Mouse (Mus musculus): Measurements from ENCODE around the gene Slc34a2. TPM values are rescaled to one million over a fixed set of nuclear protein-coding genes. Genes with fewer than 3 reads are reported as not detected.

Gene Slc34a2
- polyA plus RNA-seq, 1 experiment from 2014 or later = 0.35 TPM

DNA sequence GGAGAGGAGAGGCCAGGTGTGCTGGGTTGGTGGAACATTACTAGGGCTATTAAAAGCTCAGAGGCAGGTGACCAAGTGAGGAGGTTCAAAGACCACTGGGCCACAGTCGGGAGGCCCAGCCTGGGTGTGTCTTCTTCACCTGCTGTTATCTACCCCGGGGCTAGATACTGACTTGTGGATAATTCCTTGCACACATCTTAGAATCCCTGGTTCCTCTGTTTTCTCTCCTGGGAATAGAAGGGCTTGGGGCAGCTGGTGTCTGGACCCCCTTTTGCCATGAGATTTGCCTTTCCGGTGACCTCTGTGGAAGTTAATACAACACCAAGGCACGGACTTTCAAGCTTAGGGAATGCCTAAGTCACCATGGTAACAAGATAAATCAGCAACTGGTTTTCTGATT lies 72.3 kb downstream of the Slc34a2 start:
- Histone ChIP-seq H3K27me3 (ENCODE audit: insufficient read depth, low read length) (no peaks in the 10 kb centered on the region), H3K36me3 (replicated peaks; ENCODE audit: insufficient read depth, low read length) (no peaks in the 10 kb centered on the region), H3K4me2 (ENCODE audit: low read depth, low read length) (no peak overlapping the region), H3K4me3 (ENCODE audit: low read depth, low read length) (no peak overlapping the region), H3K4me1 (ENCODE audit: insufficient read depth) (peaks cover 6% of the 10 kb centered on the region; the same call in 1 of the 2 replicates), H3K27ac (ENCODE audit: low read depth) (no peak overlapping the region), H3K9me3 (ENCODE audit: low read length) (peaks cover 7% of the 10 kb centered on the region; the same call in 1 of the 2 replicates), H3K9ac (replicated peaks) (no peak overlapping the region)
- DNase-seq (no peak), ATAC-seq (no peak)
- WGBS (ENCODE audit: insufficient replicate concordance) = 64% methylated on average over 4 of the region's 4 CpGs
- TF ChIP-seq EP300 (IDR thresholded peaks at IDR 0.05; ENCODE audit: low read depth) (no peak), CTCF (IDR thresholded peaks at IDR 0.05; ENCODE audit: low read depth) (no peak)

DNA sequence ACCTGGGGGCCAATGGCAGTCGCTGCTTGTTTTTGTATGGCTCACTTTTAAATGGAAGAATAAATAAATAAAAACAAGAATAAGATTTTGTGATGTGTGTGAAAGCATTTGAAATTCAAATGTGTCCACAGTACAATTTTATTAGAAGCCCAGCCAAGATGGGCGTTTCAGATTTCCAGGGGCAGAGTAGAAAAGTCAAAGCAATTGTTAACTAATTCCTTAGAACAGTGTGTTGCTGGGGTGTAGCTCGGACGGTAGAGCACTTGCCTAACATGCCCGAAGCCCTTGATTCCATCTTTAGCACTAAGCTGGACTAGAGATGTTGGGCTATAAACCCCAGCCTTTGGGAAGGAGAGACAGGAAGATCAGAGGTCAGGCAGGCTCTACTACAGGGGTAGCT lies 73.2 kb downstream of the Slc34a2 start:
- peaks cover 6% of the 10 kb centered on the region; the same call in 1 of the 2 replicates for H3K4me1 ChIP-seq (ENCODE audit: insufficient read depth)
- no peaks in the 10 kb centered on the region for H3K36me3 ChIP-seq (replicated peaks; ENCODE audit: insufficient read depth, low read length)
- no peaks in the 10 kb centered on the region for H3K27me3 ChIP-seq (ENCODE audit: insufficient read depth, low read length)
- H3K4me3 ChIP-seq (ENCODE audit: low read depth, low read length) = no peak overlapping the region
- H3K27ac ChIP-seq (ENCODE audit: low read depth) = no peak overlapping the region
- TF ChIP-seq EP300 (IDR thresholded peaks at IDR 0.05; ENCODE audit: low read depth) (no peak), CTCF (IDR thresholded peaks at IDR 0.05; ENCODE audit: low read depth) (no peak)
- peaks cover 7% of the 10 kb centered on the region; the same call in 1 of the 2 replicates for H3K9me3 ChIP-seq (ENCODE audit: low read length)
- H3K9ac ChIP-seq (replicated peaks) = no peak overlapping the region
- no peak overlapping the region for H3K4me2 ChIP-seq (ENCODE audit: low read depth, low read length)
- ATAC-seq = no peak
- DNase-seq = no peak
- WGBS (ENCODE audit: insufficient replicate concordance) = 67% methylated on average over 5 of the region's 5 CpGs

DNA sequence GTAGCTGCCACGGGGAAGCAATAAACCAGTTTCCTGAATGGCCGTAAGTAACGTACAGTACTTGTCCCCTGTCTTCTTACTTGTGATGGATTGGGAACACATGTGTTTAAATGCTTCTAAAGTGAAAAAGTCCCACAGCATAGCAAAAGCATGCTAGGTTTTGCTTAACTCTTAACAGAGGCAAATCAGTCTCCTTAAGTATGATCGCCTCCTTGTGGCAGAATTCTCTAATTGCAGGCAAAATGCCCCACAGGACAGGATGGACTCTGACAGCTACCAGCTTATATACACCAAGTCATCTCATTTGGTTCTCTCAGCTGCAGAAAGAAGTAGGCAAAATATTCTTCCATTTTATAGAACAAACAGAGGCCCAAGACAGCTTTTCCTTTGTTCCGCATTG lies 75.1 kb downstream of the Slc34a2 start:
- Histone ChIP-seq H3K4me1 (ENCODE audit: insufficient read depth) (peaks cover 2% of the 10 kb centered on the region; the same call in 1 of the 2 replicates), H3K9me3 (ENCODE audit: low read length) (peaks cover 7% of the 10 kb centered on the region; the same call in 1 of the 2 replicates), H3K27ac (ENCODE audit: low read depth) (no peak overlapping the region), H3K4me3 (ENCODE audit: low read depth, low read length) (no peak overlapping the region), H3K4me2 (ENCODE audit: low read depth, low read length) (no peak overlapping the region), H3K9ac (replicated peaks) (no peak overlapping the region), H3K36me3 (replicated peaks; ENCODE audit: insufficient read depth, low read length) (no peaks in the 10 kb centered on the region), H3K27me3 (ENCODE audit: insufficient read depth, low read length) (no peaks in the 10 kb centered on the region)
- TF ChIP-seq EP300 (IDR thresholded peaks at IDR 0.05; ENCODE audit: low read depth) (no peak), CTCF (IDR thresholded peaks at IDR 0.05; ENCODE audit: low read depth) (peak; percentile 29; the same call in 1 of the 2 replicates)
- DNase-seq (no peak), ATAC-seq (no peak)
- 84% methylated on average over 5 of the region's 5 CpGs for WGBS (ENCODE audit: insufficient replicate concordance)

DNA sequence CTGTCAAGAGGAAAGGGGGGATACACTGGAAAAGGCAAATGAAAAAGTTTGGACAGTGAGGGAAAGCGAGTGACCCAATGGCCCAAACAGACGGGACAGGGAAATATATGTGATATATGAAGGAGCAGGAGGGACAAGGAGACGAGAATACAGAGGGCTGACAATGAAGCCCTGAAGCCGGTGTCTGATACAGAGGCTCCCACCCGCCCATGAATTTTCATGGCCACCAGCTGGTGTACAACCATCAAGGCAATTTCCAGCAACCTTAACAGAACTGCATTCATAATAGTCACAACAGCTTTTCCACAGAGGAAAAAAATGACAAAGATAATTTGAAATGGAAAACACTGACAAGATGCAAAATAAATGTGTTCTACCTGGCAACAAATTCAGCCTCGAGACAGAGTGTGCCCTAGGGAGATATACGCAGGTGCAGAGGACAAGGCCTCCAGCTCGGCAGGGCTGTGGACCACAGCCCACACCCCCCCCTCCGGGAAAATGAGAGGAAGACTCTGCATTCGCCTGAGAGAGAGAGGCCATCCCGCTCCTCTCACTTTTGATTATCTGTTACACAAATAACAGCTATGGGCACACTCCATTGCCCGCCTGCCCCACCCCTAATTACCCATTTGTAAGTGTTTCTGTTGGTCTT lies 76.9 kb downstream of the Slc34a2 start:
- no peak overlapping the region for H3K9ac ChIP-seq (replicated peaks)
- H3K27me3 ChIP-seq (ENCODE audit: insufficient read depth, low read length) = no peaks in the 10 kb centered on the region
- no peak overlapping the region for H3K4me2 ChIP-seq (ENCODE audit: low read depth, low read length)
- TF ChIP-seq EP300 (IDR thresholded peaks at IDR 0.05; ENCODE audit: low read depth) = no peak
- TF ChIP-seq CTCF (IDR thresholded peaks at IDR 0.05; ENCODE audit: low read depth) = no peak
- 72% methylated on average over 12 of the region's 12 CpGs for WGBS (ENCODE audit: insufficient replicate concordance)
- no peaks in the 10 kb centered on the region for H3K4me1 ChIP-seq (ENCODE audit: insufficient read depth)
- H3K36me3 ChIP-seq (replicated peaks; ENCODE audit: insufficient read depth, low read length) = no peaks in the 10 kb centered on the region
- H3K27ac ChIP-seq (ENCODE audit: low read depth) = no peak overlapping the region
- H3K9me3 ChIP-seq (ENCODE audit: low read length) = peaks cover 7% of the 10 kb centered on the region; the same call in 1 of the 2 replicates
- no peak overlapping the region for H3K4me3 ChIP-seq (ENCODE audit: low read depth, low read length)
- ATAC-seq (no peak), DNase-seq (no peak)

GRCm38 (mm10) chr5:53118212-53118611 lies 80.3 kb downstream of the Slc34a2 start:
- WGBS (ENCODE audit: insufficient replicate concordance) = 89% methylated on average over 8 of the region's 8 CpGs
- Histone ChIP-seq H3K36me3 (replicated peaks; ENCODE audit: insufficient read depth, low read length) (no peaks in the 10 kb centered on the region), H3K4me2 (ENCODE audit: low read depth, low read length) (no peak overlapping the region)

DNA sequence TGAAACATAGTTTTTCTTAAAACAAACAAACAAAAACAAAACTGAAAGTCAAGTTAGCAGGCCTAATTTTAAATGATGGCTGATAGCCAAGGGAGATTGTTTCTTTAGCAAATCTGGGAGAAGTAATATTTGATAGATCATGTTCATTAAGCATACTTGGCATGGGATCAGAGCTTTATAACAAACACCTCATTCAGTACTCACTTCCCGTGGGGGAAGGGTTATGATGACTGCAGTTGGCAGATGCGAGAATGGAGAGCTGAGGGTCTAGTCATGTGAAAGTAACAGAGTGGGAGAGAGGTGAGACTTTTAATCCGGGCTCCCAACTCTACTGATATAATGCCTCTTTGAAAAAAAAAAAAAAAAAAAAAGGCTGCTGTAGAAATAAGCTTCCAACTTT lies 81.8 kb downstream of the Slc34a2 start:
- H3K4me3 ChIP-seq (ENCODE audit: low read depth, low read length) = no peak overlapping the region
- no peak overlapping the region for H3K27ac ChIP-seq (ENCODE audit: low read depth)
- H3K9me3 ChIP-seq (ENCODE audit: low read length) = no peaks in the 10 kb centered on the region
- no peaks in the 10 kb centered on the region for H3K4me1 ChIP-seq (ENCODE audit: insufficient read depth)
- H3K9ac ChIP-seq (replicated peaks) = no peak overlapping the region
- H3K36me3 ChIP-seq (replicated peaks; ENCODE audit: insufficient read depth, low read length) = no peaks in the 10 kb centered on the region
- DNase-seq = no peak
- ATAC-seq = no peak
- no peak overlapping the region for H3K4me2 ChIP-seq (ENCODE audit: low read depth, low read length)
- TF ChIP-seq EP300 (IDR thresholded peaks at IDR 0.05; ENCODE audit: low read depth) = no peak
- TF ChIP-seq CTCF (IDR thresholded peaks at IDR 0.05; ENCODE audit: low read depth) = no peak
- WGBS (ENCODE audit: insufficient replicate concordance) = 67% methylated on average over 3 of the region's 3 CpGs
- no peaks in the 10 kb centered on the region for H3K27me3 ChIP-seq (ENCODE audit: insufficient read depth, low read length)

More at GRCm38 (mm10) chr5:53118212-53118611, 80.3 kb downstream of the Slc34a2 start:
- DNase-seq (no peak), ATAC-seq (no peak)
- Histone ChIP-seq H3K27ac (ENCODE audit: low read depth) (no peak overlapping the region), H3K4me3 (ENCODE audit: low read depth, low read length) (no peak overlapping the region), H3K9me3 (ENCODE audit: low read length) (peaks cover 3% of the 10 kb centered on the region; the same call in 1 of the 2 replicates), H3K27me3 (ENCODE audit: insufficient read depth, low read length) (no peaks in the 10 kb centered on the region), H3K4me1 (ENCODE audit: insufficient read depth) (no peaks in the 10 kb centered on the region), H3K9ac (replicated peaks) (no peak overlapping the region)
- TF ChIP-seq CTCF (IDR thresholded peaks at IDR 0.05; ENCODE audit: low read depth) (no peak), EP300 (IDR thresholded peaks at IDR 0.05; ENCODE audit: low read depth) (no peak)

Other genes starting within 250 kb of the Slc34a2 start
- gene Anapc4, start 204.1 kb upstream of the Slc34a2 start, polyA plus RNA-seq (2015; fragmentation: Nextera tagmentation; extraction: Ambion mirVana) = 17.6 and 18.1 TPM in 2 replicates
- 0.84 and 0.93 TPM in 2 replicates for gene Sel1l3, start 175.8 kb downstream of the Slc34a2 start, polyA plus RNA-seq (2015; fragmentation: Nextera tagmentation; extraction: Ambion mirVana)
- 65.1 and 65.9 TPM in 2 replicates for gene Smim20, start 229.0 kb downstream of the Slc34a2 start, polyA plus RNA-seq (2015; fragmentation: Nextera tagmentation; extraction: Ambion mirVana)

Data from liver, postnatal 0 days (tissue).